8 mouse cellular contexts compared by ENCODE assay signal in the genomic region with DNA sequence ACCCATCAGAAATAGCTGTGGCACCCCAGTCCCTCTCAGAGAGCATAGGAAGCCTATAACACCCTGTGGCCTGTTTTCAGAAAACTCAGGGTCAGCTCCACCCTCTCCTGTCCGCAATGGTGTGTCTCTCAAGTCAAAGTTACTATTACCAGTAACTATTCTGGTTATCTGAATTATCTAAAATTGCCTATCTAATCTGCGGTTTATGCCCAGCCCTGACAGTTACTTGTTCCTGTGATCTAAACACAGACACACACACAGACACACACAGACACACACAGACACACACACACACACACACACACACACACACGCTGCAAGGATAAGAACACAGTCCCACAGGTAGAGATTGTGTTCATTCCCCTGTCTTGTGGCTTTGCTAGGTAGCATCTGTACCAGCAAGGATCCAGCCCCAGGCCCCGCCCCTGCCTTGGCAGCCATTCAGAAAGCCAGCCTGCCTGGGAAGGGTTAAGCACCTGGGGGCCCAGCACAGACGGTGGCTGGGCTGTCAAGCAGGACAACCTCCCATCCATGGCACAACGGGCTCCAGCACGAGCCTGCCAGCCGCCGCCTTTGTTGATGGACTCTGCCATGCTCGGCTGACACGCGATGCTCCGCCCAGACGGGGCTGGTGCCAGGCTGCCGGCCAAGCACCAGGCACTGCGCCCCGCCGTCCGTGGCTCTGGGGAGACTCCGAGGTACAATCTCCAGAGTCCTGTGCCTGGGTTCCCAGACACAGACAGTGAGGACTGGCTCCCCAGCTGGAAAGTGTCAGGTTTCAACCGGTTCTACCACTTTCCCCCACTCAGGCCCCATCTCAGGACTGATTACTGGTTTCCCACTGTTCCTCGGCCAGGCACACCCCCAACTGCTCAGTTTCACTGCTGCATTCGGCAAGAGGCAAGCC. TPM values are rescaled to one million over a fixed set of nuclear protein-coding genes. Genes with fewer than 3 reads are reported as not detected.
DNase-seq lines count a peak whose midpoint lies in the region; ATAC-seq and TF ChIP-seq lines count a peak whose summit lies in the region.

No protein-coding gene starts in this region.

- H3K4me2 ChIP-seq in heart, postnatal 0 days (ENCODE audit: low read depth, low read length): peak overlapping the region; percentile 49
- H3K4me2 ChIP-seq in liver, postnatal 0 days (ENCODE audit: low read depth, low read length): peak overlapping the region; percentile 61
- H3K4me2 ChIP-seq in neural tube, embryonic 13.5 days: peak overlapping the region; percentile 88

- H3K36me3 ChIP-seq in ES-Bruce4 (ENCODE audit: control insufficient read depth, insufficient read depth, low read length, poor library complexity, severe bottlenecking): no peaks in the 10 kb centered on the region
- H3K36me3 ChIP-seq in forebrain, embryonic 10.5 days (replicated peaks): 0 out of 2 replicates have a peak, but pooled peaks cover 9% of the 10 kb centered on the region
- H3K36me3 ChIP-seq in heart, postnatal 0 days (replicated peaks; ENCODE audit: control insufficient read depth, insufficient read depth, low read length): no peaks in the 10 kb centered on the region
- H3K36me3 ChIP-seq in liver, postnatal 0 days (replicated peaks; ENCODE audit: insufficient read depth, low read length): no peaks in the 10 kb centered on the region
- H3K36me3 ChIP-seq in neural tube, embryonic 13.5 days: no peaks in the 10 kb centered on the region

- H3K27me3 ChIP-seq in ES-Bruce4 (ENCODE audit: control insufficient read depth, insufficient read depth, low read length, poor library complexity, severe bottlenecking): no peaks in the 10 kb centered on the region
- H3K27me3 ChIP-seq in forebrain, embryonic 10.5 days (ENCODE audit: poor library complexity, severe bottlenecking): peaks cover 40% of the 10 kb centered on the region
- no peaks in the 10 kb centered on the region for H3K27me3 ChIP-seq in heart, postnatal 0 days (ENCODE audit: control insufficient read depth, insufficient read depth, low read length)
- H3K27me3 ChIP-seq in liver, postnatal 0 days (ENCODE audit: insufficient read depth, low read length): no peaks in the 10 kb centered on the region
- peaks cover 9% of the 10 kb centered on the region for H3K27me3 ChIP-seq in neural tube, embryonic 13.5 days

- H3K4me1 ChIP-seq in ES-Bruce4 (ENCODE audit: control insufficient read depth, insufficient read depth, low read length): peaks cover 25% of the 10 kb centered on the region
- H3K4me1 ChIP-seq in forebrain, embryonic 10.5 days: peaks cover 94% of the 10 kb centered on the region
- peaks cover 91% of the 10 kb centered on the region for H3K4me1 ChIP-seq in heart, postnatal 0 days (ENCODE audit: control insufficient read depth, insufficient read depth)
- H3K4me1 ChIP-seq in liver, postnatal 0 days (ENCODE audit: insufficient read depth): peaks cover 76% of the 10 kb centered on the region
- H3K4me1 ChIP-seq in neural tube, embryonic 13.5 days (replicated peaks): peaks cover 90% of the 10 kb centered on the region

- no peak overlapping the region for H3K9ac ChIP-seq in ES-Bruce4 (ENCODE audit: low read depth, poor library complexity, severe bottlenecking)
- peak overlapping the region; percentile 11; the same call in 1 of the 2 replicates for H3K9ac ChIP-seq in heart, postnatal 0 days (replicated peaks; ENCODE audit: low read depth, low read length)
- H3K9ac ChIP-seq in liver, postnatal 0 days (replicated peaks): no peak overlapping the region
- peak overlapping the region; percentile 55 for H3K9ac ChIP-seq in neural tube, embryonic 13.5 days

- no peak for TF ChIP-seq CTCF in ES-Bruce4 (IDR thresholded peaks at IDR 0.05; ENCODE audit: low read depth, low read length)
- TF ChIP-seq CTCF in heart, postnatal 0 days (IDR thresholded peaks at IDR 0.05; ENCODE audit: low read depth): no peak
- TF ChIP-seq CTCF in liver, postnatal 0 days (IDR thresholded peaks at IDR 0.05; ENCODE audit: low read depth): no peak

- DNase-seq in brain, adult 2 months (ENCODE audit: low read depth, low spot score): peak; percentile 84
- peak; percentile 58 for DNase-seq in forebrain, embryonic 10.5 days (ENCODE audit: extremely low spot score, low spot score)
- DNase-seq in heart, postnatal 0 days (ENCODE audit: low spot score): peak; percentile 80
- DNase-seq in kidney, postnatal 14 days: peak; percentile 96
- DNase-seq in liver, postnatal 0 days: peak; percentile 73
- peak; percentile 76 to 80 for DNase-seq in thymus, postnatal 10 days (ENCODE audit: low spot score in 2 of 2)

- H3K9me3 ChIP-seq in ES-Bruce4 (replicated peaks; ENCODE audit: control insufficient read depth, insufficient read depth, low read length, poor library complexity, severe bottlenecking): no peaks in the 10 kb centered on the region
- H3K9me3 ChIP-seq in forebrain, embryonic 10.5 days: no peaks in the 10 kb centered on the region
- H3K9me3 ChIP-seq in heart, postnatal 0 days (replicated peaks; ENCODE audit: control insufficient read depth, low read length): no peaks in the 10 kb centered on the region
- H3K9me3 ChIP-seq in liver, postnatal 0 days (ENCODE audit: low read length): no peaks in the 10 kb centered on the region
- H3K9me3 ChIP-seq in neural tube, embryonic 13.5 days: no peaks in the 10 kb centered on the region

- no peak for TF ChIP-seq POLR2A in ES-Bruce4 (IDR thresholded peaks at IDR 0.05; ENCODE audit: insufficient read depth, low read length)

- peak; percentile 42 for ATAC-seq in heart, postnatal 0 days (ENCODE audit: insufficient read depth, low read depth)
- ATAC-seq in liver, postnatal 0 days: peak; percentile 18
- ATAC-seq in neural tube, embryonic 13.5 days (ENCODE audit: low read depth): peak; percentile 57

- WGBS in forebrain, embryonic 10.5 days: 8% methylated on average over 23 of the region's 23 CpGs
- WGBS in heart, postnatal 0 days: 8% methylated on average over 23 of the region's 23 CpGs
- 25% methylated on average over 23 of the region's 23 CpGs for WGBS in liver, postnatal 0 days (ENCODE audit: insufficient replicate concordance)
- WGBS in neural tube, embryonic 13.5 days: 11% methylated on average over 23 of the region's 23 CpGs

- H3K27ac ChIP-seq in ES-Bruce4 (ENCODE audit: insufficient read depth, low read length): no peak overlapping the region
- H3K27ac ChIP-seq in forebrain, embryonic 10.5 days: peak overlapping the region; percentile 94
- H3K27ac ChIP-seq in heart, postnatal 0 days (ENCODE audit: low read depth): peak overlapping the region; percentile 99
- H3K27ac ChIP-seq in liver, postnatal 0 days (ENCODE audit: low read depth): peak overlapping the region; percentile 60; the same call in 1 of the 2 replicates
- peak overlapping the region; percentile 79 for H3K27ac ChIP-seq in neural tube, embryonic 13.5 days (replicated peaks)

- peak overlapping the region; percentile 55 for H3K4me3 ChIP-seq in ES-Bruce4 (ENCODE audit: low read depth, low read length)
- peak overlapping the region; percentile 39 for H3K4me3 ChIP-seq in forebrain, embryonic 10.5 days
- H3K4me3 ChIP-seq in heart, postnatal 0 days (ENCODE audit: low read depth, low read length): peak overlapping the region; percentile 24
- H3K4me3 ChIP-seq in liver, postnatal 0 days (ENCODE audit: low read depth, low read length): peak overlapping the region; percentile 10; the same call in 1 of the 2 replicates
- peak overlapping the region; percentile 21 for H3K4me3 ChIP-seq in neural tube, embryonic 13.5 days

- TF ChIP-seq EP300 in ES-Bruce4 (IDR thresholded peaks at IDR 0.05; ENCODE audit: insufficient read depth, low read depth, low read length): peak; percentile 87
- no peak for TF ChIP-seq EP300 in heart, postnatal 0 days (IDR thresholded peaks at IDR 0.05; ENCODE audit: low read depth)
- no peak for TF ChIP-seq EP300 in liver, postnatal 0 days (IDR thresholded peaks at IDR 0.05; ENCODE audit: low read depth)

RNA-seq across cellular contexts. Expression of a gene that starts 5.3 kb away (rescaled TPM):
- polyA plus RNA-seq in ES-Bruce4 (2011; ENCODE audit: insufficient read depth, insufficient read length, low read depth, missing spikeins): 21.7 and 22.1 TPM in 2 replicates
- 3.8 and 4.5 TPM in 2 replicates for polyA plus RNA-seq in forebrain, embryonic 10.5 days (2016; fragmentation: Nextera tagmentation; extraction: Ambion mirVana)
- 12.7 and 14.5 TPM in 2 replicates for total RNA-seq in heart, postnatal 0 days (2014; rRNA removed; ENCODE audit: low replicate concordance)
- polyA plus RNA-seq in heart, postnatal 0 days (2015; fragmentation: Nextera tagmentation; extraction: Ambion mirVana): 1.5 and 1.6 TPM in 2 replicates
- 1.3 TPM in 2 replicates for polyA plus RNA-seq in liver, postnatal 0 days (2015; fragmentation: Nextera tagmentation; extraction: Ambion mirVana)
- polyA plus RNA-seq in neural tube, embryonic 13.5 days (2015; fragmentation: Nextera tagmentation; extraction: Ambion mirVana): 3.3 and 4.6 TPM in 2 replicates

RNA-seq across cellular contexts. Expression of a gene that starts 53.9 kb away (rescaled TPM):
- polyA plus RNA-seq in ES-Bruce4 (2011; ENCODE audit: insufficient read depth, insufficient read length, low read depth, missing spikeins): 189 TPM in 2 replicates
- polyA plus RNA-seq in forebrain, embryonic 10.5 days (2016; fragmentation: Nextera tagmentation; extraction: Ambion mirVana): 168 and 179 TPM in 2 replicates
- total RNA-seq in heart, postnatal 0 days (2014; rRNA removed; ENCODE audit: low replicate concordance): 37.7 and 46.9 TPM in 2 replicates
- 14.8 and 16.2 TPM in 2 replicates for polyA plus RNA-seq in heart, postnatal 0 days (2015; fragmentation: Nextera tagmentation; extraction: Ambion mirVana)
- 12.7 and 15.7 TPM in 2 replicates for polyA plus RNA-seq in liver, postnatal 0 days (2015; fragmentation: Nextera tagmentation; extraction: Ambion mirVana)
- 14.9 and 16.7 TPM in 2 replicates for polyA plus RNA-seq in neural tube, embryonic 13.5 days (2015; fragmentation: Nextera tagmentation; extraction: Ambion mirVana)

Comparison
In these comparisons a context has a peak if more than half of its experiments do, and no peak if none do; other contexts are left out.
1. H3K9ac ChIP-seq: peak in heart, postnatal 0 days (single experiment) and neural tube, embryonic 13.5 days (single experiment); none in ES-Bruce4 (single experiment) and liver, postnatal 0 days (single experiment).
2. Peak in every context shown above with its lines, with median percentiles within 50 percentile points of each other: H3K4me3 ChIP-seq, DNase-seq, ATAC-seq and H3K4me2 ChIP-seq.